Mouse (Mus musculus) midbrain, embryonic 14.5 days (tissue): ENCODE results near the gene Golga7b. TPM values are rescaled to one million over a fixed set of nuclear protein-coding genes. Genes with fewer than 3 reads are reported as not detected.

Source experiments
- ATAC-seq: fragments of 200-750 bp; cut with Nextera tagmentation; 2 replicates; pipeline ENCODE4 v1.8.0; 2017; ENCODE audit warnings: moderate number of reproducible peaks, moderate library complexity; ENCODE audit not compliant: low FRiP score, low TSS enrichment
- DNase-seq: peaks from one replicate; pipeline ENCODE4 v3.0.0-alpha.2; 2015
- H3K27ac ChIP-seq: fragments of 300-500 bp; sonication (generic); replicated peaks from 2 replicates; pipeline ENCODE4 v1.5.1; 2014; ENCODE audit warnings: mild to moderate bottlenecking, low read depth, low read length, moderate library complexity
- H3K27me3 ChIP-seq: fragments of 300-500 bp; sonication (generic); 2 replicates; pipeline ENCODE4 v1.6.1; 2014; ENCODE audit warnings: low read length, control low read depth, mixed read lengths; ENCODE audit not compliant: control insufficient read depth, insufficient read depth
- H3K36me3 ChIP-seq: fragments of 300-500 bp; sonication (generic); 2 replicates; pipeline ENCODE4 v1.6.1; 2014; ENCODE audit warnings: low read length, control low read depth; ENCODE audit not compliant: control insufficient read depth, insufficient read depth
- H3K4me1 ChIP-seq: fragments of 300-500 bp; sonication (generic); 2 replicates; pipeline ENCODE4 v1.6.1; 2014; ENCODE audit warnings: mild to moderate bottlenecking, antibody characterized with exemption, low read length, control low read depth; ENCODE audit not compliant: control insufficient read depth, insufficient read depth
- H3K4me2 ChIP-seq: fragments of 300-500 bp; sonication (generic); 2 replicates; pipeline ENCODE4 v1.6.1; 2014; ENCODE audit warnings: mild to moderate bottlenecking, low read length, moderate library complexity
- H3K4me3 ChIP-seq: fragments of 300-500 bp; sonication (generic); replicated peaks from 2 replicates; pipeline ENCODE4 v1.5.1; 2014; ENCODE audit warnings: low read depth, low read length
- H3K9ac ChIP-seq: fragments of 300-500 bp; sonication (generic); replicated peaks from 2 replicates; pipeline ENCODE4 v1.6.1; 2014; ENCODE audit warnings: mild to moderate bottlenecking, low read length, moderate library complexity
- H3K9me3 ChIP-seq: fragments of 300-500 bp; sonication (generic); 2 replicates; pipeline ENCODE4 v1.6.1; 2016; ENCODE audit warnings: low read length, control low read depth, mixed read lengths; ENCODE audit not compliant: control insufficient read depth
- WGBS: fragments of 180-500 bp; shearing (Covaris S2); extraction: QIAGEN DNeasy Blood & Tissue Kit; methylation state at CpG from one replicate; pipeline ENCODE4 v1.1.7; 2014; 5-methylcytosine and 5-hydroxymethylcytosine counted together
- polyA plus RNA-seq: library from polyadenylated mRNA; unstranded; fragments of >200 nt; fragmentation: Nextera tagmentation; extraction: Ambion mirVana; gene quantifications from 2 replicates; pipeline ENCODE4 v1.2.1, GENCODE M21; 2014

Golga7b gene
- polyA plus RNA-seq, 1 experiment from 2014 or later: 34.1 TPM

GRCm38 (mm10) chr19:42304506-42304905 lies 57.1 kb downstream of the Golga7b start:
- Histone ChIP-seq H3K27ac (no peak overlapping the region), H3K27me3 (no peaks in the 10 kb centered on the region), H3K9ac (no peak overlapping the region), H3K4me2 (no peak overlapping the region), H3K9me3 (no peaks in the 10 kb centered on the region), H3K4me1 (peaks cover 13% of the 10 kb centered on the region; the same call in 1 of the 2 replicates), H3K36me3 (no peaks in the 10 kb centered on the region), H3K4me3 (no peak overlapping the region)
- DNase-seq (no peak), ATAC-seq (no peak)
- WGBS: 82% methylated on average over 13 of the region's 13 CpGs

DNA sequence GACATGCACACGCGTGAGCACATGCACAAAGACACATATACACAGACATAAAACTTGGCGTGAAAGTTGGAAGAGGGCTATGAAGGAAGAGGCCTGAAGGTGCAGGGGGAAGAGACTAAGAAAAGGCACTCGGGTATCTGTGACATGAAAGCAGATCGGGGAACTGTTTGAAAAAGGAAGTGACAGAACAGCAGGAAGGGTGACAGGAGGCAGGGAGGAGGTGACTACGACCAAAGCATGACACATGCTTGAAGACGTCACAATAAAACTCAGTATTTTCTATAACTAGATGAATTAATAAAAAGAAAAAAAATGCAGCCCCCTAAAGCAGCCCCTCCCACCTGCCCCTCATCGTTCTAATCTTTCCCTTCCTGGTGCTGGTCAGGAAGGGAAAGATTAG lies 58.4 kb downstream of the Golga7b start:
- no peak overlapping the region for H3K9ac ChIP-seq
- no peak overlapping the region for H3K4me3 ChIP-seq
- H3K4me1 ChIP-seq: peaks cover 13% of the 10 kb centered on the region; the same call in 1 of the 2 replicates
- DNase-seq (no peak), ATAC-seq (no peak)
- no peaks in the 10 kb centered on the region for H3K36me3 ChIP-seq
- WGBS: 66% methylated on average over 8 of the region's 8 CpGs
- no peak overlapping the region for H3K27ac ChIP-seq
- H3K27me3 ChIP-seq: no peaks in the 10 kb centered on the region
- no peaks in the 10 kb centered on the region for H3K9me3 ChIP-seq
- no peak overlapping the region for H3K4me2 ChIP-seq

- 55% methylated on average over 7 of the region's 7 CpGs for WGBS
- H3K27ac ChIP-seq: no peak overlapping the region
- H3K9me3 ChIP-seq: no peaks in the 10 kb centered on the region
- H3K4me2 ChIP-seq: no peak overlapping the region
- H3K36me3 ChIP-seq: no peaks in the 10 kb centered on the region
- peaks cover 13% of the 10 kb centered on the region; the same call in 1 of the 2 replicates for H3K4me1 ChIP-seq
- H3K4me3 ChIP-seq: no peak overlapping the region
- no peaks in the 10 kb centered on the region for H3K27me3 ChIP-seq
- ATAC-seq: no peak
- no peak for DNase-seq
- H3K9ac ChIP-seq: no peak overlapping the region
Measured at GRCm38 (mm10) chr19:42306202-42306601, 58.8 kb downstream of the Golga7b start.

DNA sequence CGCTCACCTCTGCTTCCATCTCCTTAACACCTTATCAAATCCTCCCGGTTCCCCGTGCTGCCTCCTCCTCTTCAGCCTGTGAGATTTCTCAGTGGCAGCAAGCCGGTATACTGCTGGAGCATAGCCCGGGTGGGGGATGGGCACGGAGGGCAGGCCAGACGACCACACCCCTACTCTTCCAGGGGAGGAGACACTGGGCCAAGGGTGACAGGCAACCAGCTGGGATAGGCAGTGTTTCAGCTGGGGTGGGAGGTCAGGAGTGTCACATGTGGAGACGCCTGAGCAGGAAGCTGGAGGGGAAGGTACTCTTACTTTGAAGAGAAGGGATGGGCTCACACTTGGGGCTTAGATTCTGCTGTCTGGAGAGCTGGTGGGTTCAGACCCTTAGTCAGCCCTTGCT lies 59.6 kb downstream of the Golga7b start:
- H3K4me1 ChIP-seq: peaks cover 15% of the 10 kb centered on the region; the same call in 1 of the 2 replicates
- WGBS: 17% methylated on average over 8 of the region's 8 CpGs
- H3K9me3 ChIP-seq: no peaks in the 10 kb centered on the region
- H3K27me3 ChIP-seq: no peaks in the 10 kb centered on the region
- no peaks in the 10 kb centered on the region for H3K36me3 ChIP-seq
- H3K9ac ChIP-seq: 0 out of 2 replicates have a peak overlapping the region, but pooled peaks have one; percentile 12
- no peak overlapping the region for H3K27ac ChIP-seq
- DNase-seq (peak; percentile 39), ATAC-seq (no peak)
- no peak overlapping the region for H3K4me3 ChIP-seq
- H3K4me2 ChIP-seq: no peak overlapping the region

- H3K4me2 ChIP-seq: no peak overlapping the region
- H3K4me3 ChIP-seq: no peak overlapping the region
- no peak overlapping the region for H3K27ac ChIP-seq
- no peaks in the 10 kb centered on the region for H3K36me3 ChIP-seq
- no peak for ATAC-seq
- 90% methylated on average over 12 of the region's 12 CpGs for WGBS
- H3K9ac ChIP-seq: no peak overlapping the region
- H3K9me3 ChIP-seq: no peaks in the 10 kb centered on the region
- no peaks in the 10 kb centered on the region for H3K27me3 ChIP-seq
- peaks cover 15% of the 10 kb centered on the region; the same call in 1 of the 2 replicates for H3K4me1 ChIP-seq
- no peak for DNase-seq
Measured at GRCm38 (mm10) chr19:42308931-42309330, 61.6 kb downstream of the Golga7b start.

DNA sequence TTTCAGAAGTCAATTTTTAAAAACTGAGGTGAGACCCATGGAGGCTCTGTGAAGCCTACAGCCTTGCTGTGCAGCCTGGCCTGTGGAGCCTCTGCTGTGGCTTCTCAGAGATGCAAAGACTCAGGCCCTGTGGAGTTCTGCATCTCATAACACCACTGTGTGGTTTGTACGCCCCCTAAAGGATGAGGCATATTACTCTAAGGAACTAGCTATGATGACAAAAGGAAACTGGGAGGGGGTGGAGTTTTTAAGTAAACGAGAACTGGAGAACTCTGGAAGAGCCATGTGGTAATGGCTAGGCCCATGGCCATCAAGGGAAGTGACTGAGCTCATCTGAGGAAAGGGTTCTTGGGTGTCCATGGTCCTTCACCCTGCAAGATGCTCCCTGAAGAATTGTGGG lies 64.0 kb downstream of the Golga7b start:
- Histone ChIP-seq H3K4me1 (peaks cover 12% of the 10 kb centered on the region; the same call in 1 of the 2 replicates), H3K4me2 (no peak overlapping the region), H3K27ac (no peak overlapping the region), H3K9ac (no peak overlapping the region), H3K9me3 (no peaks in the 10 kb centered on the region), H3K36me3 (no peaks in the 10 kb centered on the region), H3K27me3 (no peaks in the 10 kb centered on the region), H3K4me3 (no peak overlapping the region)
- ATAC-seq: no peak
- 49% methylated on average over 2 of the region's 2 CpGs for WGBS
- no peak for DNase-seq

DNA sequence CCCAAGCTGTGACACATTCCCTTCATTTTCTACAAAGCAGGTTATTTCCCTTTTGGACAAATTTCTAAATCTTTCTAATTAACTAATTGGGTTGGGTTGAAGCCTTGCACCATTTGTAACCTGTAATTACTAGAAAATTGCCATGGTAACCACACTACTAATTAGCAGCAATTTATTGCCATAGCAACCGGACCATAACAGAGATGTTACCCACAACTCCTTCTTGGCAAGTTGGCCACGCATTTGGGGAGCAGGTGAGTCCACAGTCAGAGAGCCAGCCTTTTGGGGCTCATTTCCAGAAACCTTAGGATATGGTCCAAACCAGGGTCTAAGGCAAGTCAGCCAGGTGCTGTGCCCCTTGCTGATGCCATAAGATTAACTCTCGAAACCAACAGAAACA lies 64.8 kb downstream of the Golga7b start:
- DNase-seq: peak; percentile 56
- H3K4me3 ChIP-seq: no peak overlapping the region
- H3K4me2 ChIP-seq: no peak overlapping the region
- no peaks in the 10 kb centered on the region for H3K36me3 ChIP-seq
- H3K4me1 ChIP-seq: peaks cover 11% of the 10 kb centered on the region; the same call in 1 of the 2 replicates
- no peak overlapping the region for H3K9ac ChIP-seq
- no peak overlapping the region for H3K27ac ChIP-seq
- no peaks in the 10 kb centered on the region for H3K9me3 ChIP-seq
- H3K27me3 ChIP-seq: no peaks in the 10 kb centered on the region
- 71% methylated on average over 3 of the region's 3 CpGs for WGBS
- ATAC-seq: no peak

DNA sequence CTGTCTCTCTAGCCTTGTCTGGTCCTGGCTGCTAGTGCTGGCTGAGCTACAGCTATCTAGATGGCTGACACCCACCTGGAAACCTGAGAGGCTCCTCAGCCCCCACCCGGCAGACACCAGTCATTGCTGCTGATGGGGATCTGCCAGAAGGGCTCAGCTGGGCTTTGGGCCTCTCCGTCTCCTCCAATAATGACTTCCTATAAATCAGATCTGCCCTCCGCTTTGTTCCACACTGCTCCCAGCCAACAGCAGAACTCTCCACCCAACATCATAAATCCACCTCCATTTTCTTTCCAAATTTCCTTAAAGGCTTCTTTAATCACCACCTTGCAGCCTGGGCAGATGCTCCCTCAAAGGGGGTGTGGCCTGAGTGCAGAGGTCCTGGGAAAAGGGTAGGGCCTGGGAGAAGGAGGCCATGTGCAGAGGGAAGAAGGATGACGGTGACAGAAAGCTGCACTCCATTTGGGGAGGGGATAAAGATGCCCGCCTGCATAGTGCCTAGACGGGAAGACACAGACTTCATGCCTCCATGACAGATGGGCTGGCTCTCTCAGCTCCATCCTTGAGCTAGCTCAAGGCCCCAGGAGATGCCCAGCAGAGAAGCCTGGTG lies 67.8 kb downstream of the Golga7b start:
- no peak for DNase-seq
- peak overlapping the region; percentile 52; the same call in 1 of the 2 replicates for H3K27ac ChIP-seq
- H3K4me1 ChIP-seq: peaks cover 29% of the 10 kb centered on the region

DNA sequence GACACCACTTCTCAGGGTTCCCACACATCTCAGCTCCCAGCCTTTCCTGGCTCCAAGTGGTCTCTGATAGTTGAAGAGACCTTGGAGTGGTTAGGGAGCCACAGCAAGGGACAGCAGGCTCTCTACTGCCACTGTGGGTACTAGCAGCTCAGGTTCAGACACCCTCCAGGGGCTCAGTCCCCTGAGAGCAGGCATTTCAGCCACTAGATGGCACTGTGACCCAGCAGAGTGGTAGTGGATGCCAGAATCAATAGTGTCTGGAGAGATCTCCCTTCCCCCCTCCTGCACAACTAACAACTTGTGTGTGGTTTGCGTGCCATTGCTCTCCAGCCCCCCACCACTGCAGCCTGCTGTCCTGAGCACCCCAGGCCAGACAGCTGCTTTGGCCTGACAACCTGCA lies 68.5 kb downstream of the Golga7b start:
- peak; percentile 63; the same call in 1 of the 2 replicates for ATAC-seq
- 10% methylated on average over 1 of the region's 1 CpGs for WGBS
- peaks cover 29% of the 10 kb centered on the region for H3K4me1 ChIP-seq

More for the DNA sequence above, 67.8 kb downstream of the Golga7b start:
- Histone ChIP-seq H3K4me3 (no peak overlapping the region), H3K9ac (no peak overlapping the region), H3K4me2 (no peak overlapping the region), H3K27me3 (no peaks in the 10 kb centered on the region), H3K9me3 (no peaks in the 10 kb centered on the region), H3K36me3 (no peaks in the 10 kb centered on the region)
- WGBS: 74% methylated on average over 6 of the region's 6 CpGs
- ATAC-seq: no peak

More for the DNA sequence above, 68.5 kb downstream of the Golga7b start:
- peak; percentile 92 for DNase-seq
- Histone ChIP-seq H3K27ac (no peak overlapping the region), H3K4me2 (no peak overlapping the region), H3K9ac (no peak overlapping the region), H3K4me3 (no peak overlapping the region), H3K27me3 (no peaks in the 10 kb centered on the region), H3K36me3 (no peaks in the 10 kb centered on the region), H3K9me3 (no peaks in the 10 kb centered on the region)
